Mouse (Mus musculus) 3T3-L1 (cell line): ENCODE results near the gene Wnt8b.

Experiments used
- DNase-seq: peaks from one replicate; pipeline ENCODE4 v3.0.0-alpha.2; 2015; ENCODE audit warnings: low read depth, low spot score

The Wnt8b gene

GRCm38 (mm10) chr19:44554861-44555590, 61.8 kb downstream of the Wnt8b start, which contains the start of gene Ndufb8:
Gene Ndufb8 (minus strand): TSS chr19:44555440.
- peak; percentile 94 for DNase-seq

DNA sequence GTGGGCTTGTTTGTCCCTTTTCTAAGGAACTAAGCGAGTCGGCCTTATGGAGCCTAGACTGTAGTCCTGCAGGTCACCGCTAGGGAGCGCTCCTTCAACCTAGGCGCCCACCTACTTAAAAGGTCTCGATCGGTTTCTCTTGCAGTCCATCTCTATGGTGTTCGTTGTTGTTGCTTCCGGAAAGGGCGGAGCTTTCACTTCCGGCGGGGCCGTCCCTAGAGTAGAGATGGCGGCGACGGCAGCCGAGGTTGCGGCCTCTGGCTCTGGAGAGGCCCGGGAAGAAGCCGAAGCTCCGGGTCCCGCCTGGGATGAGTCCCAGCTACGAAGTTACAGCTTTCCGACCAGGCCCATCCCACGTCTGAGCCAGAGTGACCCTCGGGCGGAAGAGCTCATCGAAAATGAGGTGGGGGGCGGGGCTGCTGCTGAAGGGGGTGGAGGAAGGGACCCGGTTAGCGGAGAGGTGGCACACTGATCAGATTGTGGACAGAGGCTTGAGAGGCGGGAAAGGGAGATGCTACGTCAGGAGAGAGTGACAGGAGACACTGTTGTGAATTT, 69.5 kb downstream of the Wnt8b start, which contains the start of gene Hif1an:
Gene Hif1an (plus strand): TSS at position 199 of the 555 bp plus-strand sequence.
- peak; percentile 99 for DNase-seq
